Mouse (Mus musculus) gastrocnemius, adult 2 months (tissue): ENCODE results near the gene Hprt. TPM values are rescaled to one million over a fixed set of nuclear protein-coding genes. Genes with fewer than 3 reads are reported as not detected.
A peak's percentile ranks its signal among the peaks of the same experiment; 100 is the strongest.

ENCODE experiments used
- DNase-seq: peaks from one replicate; pipeline ENCODE4 v3.0.0; 2022
- H3K27ac ChIP-seq: fragments of 200-600 bp; 2 replicates; pipeline ENCODE4 v1.8.1; 2022; ENCODE audit warnings: mild to moderate bottlenecking
- H3K4me3 ChIP-seq: fragments of 200-600 bp; 2 replicates; pipeline ENCODE4 v1.8.1; 2022; ENCODE audit warnings: mild to moderate bottlenecking, moderate library complexity
- CTCF ChIP-seq: fragments of 200-600 bp; IDR thresholded peaks from 2 replicates; pipeline ENCODE4 v1.8.1; 2022; ENCODE audit warnings: antibody characterized with exemption, mild to moderate bottlenecking, moderate library complexity
- intact Hi-C: fragments of 180-260 bp; cut with DNase I; formaldehyde crosslinking; loops from one replicate; pipeline ENCODE4 v1.15.1; 2025
- total RNA-seq, 2 experiments: library from RNA; stranded (reverse); gene quantifications; 2 replicates each; pipeline ENCODE4 v1.2.3; 2021

Gene Hprt
- total RNA-seq, 2 experiments from 2014 or later: 21.9 to 23.2 TPM

- Histone ChIP-seq H3K4me3 (no peak overlapping the region), H3K27ac (no peak overlapping the region)
- no peak for DNase-seq
- intact Hi-C loops: no loop called here
- no peak for TF ChIP-seq CTCF
Measured at GRCm38 (mm10) chrX:53046911-53047310, 59.0 kb downstream of the Hprt start.

GRCm38 (mm10) chrX:53049196-53049595 is 61.3 kb downstream of the Hprt start:
- TF ChIP-seq CTCF: no peak
- H3K27ac ChIP-seq: no peak overlapping the region
- intact Hi-C loops: no loop called here
- no peak overlapping the region for H3K4me3 ChIP-seq
- DNase-seq: no peak

GRCm38 (mm10) chrX:53050353-53050752 is 62.4 kb downstream of the Hprt start:
- no peak for DNase-seq
- no peak overlapping the region for H3K4me3 ChIP-seq
- H3K27ac ChIP-seq: no peak overlapping the region
- TF ChIP-seq CTCF: no peak
- intact Hi-C loops: loop anchor here (10.0 kb wide), 2 partner anchors 64 to 114 kb away; no protein-coding TSS in a partner anchor

GRCm38 (mm10) chrX:53052652-53053500 is 64.9 kb downstream of the Hprt start:
- DNase-seq: no peak
- intact Hi-C loops: loop anchor here (10.0 kb wide), 2 partner anchors 62 to 112 kb away; no protein-coding TSS in a partner anchor
- no peak overlapping the region for H3K27ac ChIP-seq
- no peak overlapping the region for H3K4me3 ChIP-seq
- TF ChIP-seq CTCF: no peak

GRCm38 (mm10) chrX:53053885-53054284 is 65.9 kb downstream of the Hprt start:
- Histone ChIP-seq H3K27ac (no peak overlapping the region), H3K4me3 (no peak overlapping the region)
- intact Hi-C loops: loop anchor here (10.0 kb wide), 2 partner anchors 61 to 111 kb away; no protein-coding TSS in a partner anchor
- TF ChIP-seq CTCF: no peak
- no peak for DNase-seq

- TF ChIP-seq CTCF: no peak
- intact Hi-C loops: loop anchor here (5.0 to 10.0 kb wide), 3 partner anchors 59 to 177 kb away; no protein-coding TSS in a partner anchor
- Histone ChIP-seq H3K27ac (no peak overlapping the region; the same call in 1 of the 2 replicates), H3K4me3 (peak overlapping the region; percentile 78)
- DNase-seq: no peak
Measured at GRCm38 (mm10) chrX:53055771-53056170, 67.8 kb downstream of the Hprt start.

GRCm38 (mm10) chrX:53056627-53057026 is 68.7 kb downstream of the Hprt start:
- H3K4me3 ChIP-seq: peak overlapping the region; percentile 78
- peak overlapping the region; percentile 82 for H3K27ac ChIP-seq
- TF ChIP-seq CTCF: no peak
- DNase-seq: peak; percentile 50
- intact Hi-C loops: loop anchor here (5.0 to 10.0 kb wide), 3 partner anchors 58 to 176 kb away; no protein-coding TSS in a partner anchor

GRCm38 (mm10) chrX:53057054-53057759 is 69.3 kb downstream of the Hprt start:
- intact Hi-C loops: loop anchor here (5.0 to 10.0 kb wide), 3 partner anchors 58 to 175 kb away; no protein-coding TSS in a partner anchor
- Histone ChIP-seq H3K4me3 (peak overlapping the region; percentile 78), H3K27ac (peak overlapping the region; percentile 82)
- TF ChIP-seq CTCF: no peak
- DNase-seq: peak; percentile 91

GRCm38 (mm10) chrX:53057760-53058090 is 69.8 kb downstream of the Hprt start:
- peak overlapping the region; percentile 78 for H3K4me3 ChIP-seq
- no peak for DNase-seq
- TF ChIP-seq CTCF: no peak
- intact Hi-C loops: loop anchor here (5.0 to 10.0 kb wide), 3 partner anchors 57 to 175 kb away; no protein-coding TSS in a partner anchor
- H3K27ac ChIP-seq: peak overlapping the region; percentile 53

GRCm38 (mm10) chrX:53058459-53059280 is 70.7 kb downstream of the Hprt start:
- peak overlapping the region; percentile 78 for H3K4me3 ChIP-seq
- intact Hi-C loops: loop anchor here (5.0 to 10.0 kb wide), 3 partner anchors 56 to 174 kb away; no protein-coding TSS in a partner anchor
- no peak for DNase-seq

GRCm38 (mm10) chrX:53059426-53060007 is 71.6 kb downstream of the Hprt start:
- peak overlapping the region; percentile 78 for H3K4me3 ChIP-seq
- intact Hi-C loops: loop anchor here (5.0 to 10.0 kb wide), 3 partner anchors 55 to 173 kb away; no protein-coding TSS in a partner anchor
- H3K27ac ChIP-seq: no peak overlapping the region
- no peak for TF ChIP-seq CTCF
- no peak for DNase-seq

More at GRCm38 (mm10) chrX:53058459-53059280, 70.7 kb downstream of the Hprt start:
- peak overlapping the region; percentile 9; the same call in 1 of the 2 replicates for H3K27ac ChIP-seq
- TF ChIP-seq CTCF: no peak
